Mouse (Mus musculus): ENCODE measurements around the gene Med15. TPM values are rescaled to one million over a fixed set of nuclear protein-coding genes. Genes with fewer than 3 reads are reported as not detected.
A peak's percentile ranks its signal among the peaks of the same experiment; 100 is the strongest.

Gene Med15
- total and polyA plus RNA-seq, 2 experiments from 2014 or later = 45.6 to 46.9 TPM

DNA sequence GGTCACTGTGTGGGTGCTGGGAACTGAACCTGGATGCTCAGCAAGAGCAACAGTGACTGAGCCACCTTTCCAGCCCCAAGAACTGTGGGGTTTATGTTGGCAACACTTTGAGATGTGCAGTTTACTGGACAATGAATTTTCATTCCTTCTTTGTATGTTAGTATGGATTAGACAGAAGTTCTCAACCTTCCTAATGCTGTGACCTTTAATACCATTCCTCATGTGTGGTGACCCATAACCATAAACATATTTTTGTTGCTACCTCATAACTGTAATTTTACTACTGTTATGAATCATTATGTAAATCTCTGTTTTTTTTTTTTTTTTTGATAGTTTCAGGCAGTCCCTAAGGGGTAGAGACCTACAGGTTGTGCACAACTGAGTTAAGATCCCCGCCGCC lies 955 bp upstream of the Med15 start:
- Histone ChIP-seq H3K27me3 (ENCODE audit: insufficient read depth, low read length) (no peaks in the 10 kb centered on the region), H3K4me2 (ENCODE audit: low read depth) (no peak overlapping the region), H3K9ac (no peak overlapping the region), H3K27ac (ENCODE audit: low read depth, low read length) (no peak overlapping the region), H3K4me3 (ENCODE audit: low read depth, low read length) (no peak overlapping the region), H3K9me3 (ENCODE audit: low read length) (no peaks in the 10 kb centered on the region), H3K4me1 (ENCODE audit: insufficient read depth) (no peaks in the 10 kb centered on the region), H3K36me3 (ENCODE audit: insufficient read depth) (no peaks in the 10 kb centered on the region)
- ATAC-seq (no peak), DNase-seq (no peak)
- no peak for TF ChIP-seq CTCF (IDR thresholded peaks at IDR 0.05; ENCODE audit: low read depth)
- whole genome bisulfite sequencing = 72% methylated on average over 2 of the region's 2 CpGs

DNA sequence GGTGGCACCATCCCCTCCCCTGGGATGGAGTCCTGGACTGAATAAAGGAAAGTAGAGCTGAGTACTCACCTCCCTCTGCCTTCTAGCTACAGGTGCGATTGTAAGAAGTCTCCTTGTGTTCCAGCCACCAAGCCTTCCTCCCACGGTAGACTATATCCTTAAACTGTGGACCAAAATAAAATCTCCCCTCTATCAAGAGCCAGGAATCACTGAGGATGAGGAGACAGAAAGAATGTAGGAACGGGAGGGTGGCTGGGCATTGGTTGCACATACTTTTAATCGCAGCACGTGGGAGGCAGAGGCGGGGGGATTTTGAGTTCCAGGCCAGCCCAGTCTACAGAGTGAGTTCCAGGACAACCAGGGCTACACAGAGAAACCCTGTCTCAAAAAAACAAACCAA lies 260 bp downstream of the Med15 start:
- H3K4me1 ChIP-seq (ENCODE audit: insufficient read depth) = no peaks in the 10 kb centered on the region
- DNase-seq (no peak), ATAC-seq (no peak)
- H3K36me3 ChIP-seq (ENCODE audit: insufficient read depth) = no peaks in the 10 kb centered on the region
- TF ChIP-seq CTCF (IDR thresholded peaks at IDR 0.05; ENCODE audit: low read depth) = no peak
- WGBS = 74% methylated on average over 6 of the region's 6 CpGs
- no peak overlapping the region for H3K9ac ChIP-seq
- no peaks in the 10 kb centered on the region for H3K9me3 ChIP-seq (ENCODE audit: low read length)
- H3K4me3 ChIP-seq (ENCODE audit: low read depth, low read length) = no peak overlapping the region
- no peak overlapping the region for H3K4me2 ChIP-seq (ENCODE audit: low read depth)
- H3K27ac ChIP-seq (ENCODE audit: low read depth, low read length) = no peak overlapping the region
- H3K27me3 ChIP-seq (ENCODE audit: insufficient read depth, low read length) = no peaks in the 10 kb centered on the region

DNA sequence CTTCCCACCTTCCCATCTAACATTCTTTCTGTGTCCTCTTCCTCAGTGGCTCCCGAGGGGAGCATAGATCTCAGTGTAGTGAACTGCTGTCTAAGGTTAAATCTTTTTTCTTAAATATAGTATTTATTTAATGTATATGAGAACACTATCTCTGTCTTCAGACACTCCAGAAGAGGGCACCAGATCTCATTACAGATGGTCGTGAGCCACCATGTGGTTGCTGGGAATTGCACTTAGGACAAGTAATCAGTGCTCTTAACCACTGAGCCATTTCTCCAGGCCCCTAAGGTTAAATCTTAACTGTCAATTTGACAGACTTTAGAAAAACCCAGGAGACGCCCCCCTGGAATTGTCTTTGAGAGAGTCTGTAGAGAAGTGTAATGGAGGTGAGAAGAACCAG lies 670 bp downstream of the Med15 start:
- H3K4me2 ChIP-seq (ENCODE audit: low read depth) = no peak overlapping the region
- DNase-seq (no peak), ATAC-seq (no peak)
- no peak overlapping the region for H3K9ac ChIP-seq
- peak; percentile 17; the same call in 1 of the 2 replicates for TF ChIP-seq CTCF (IDR thresholded peaks at IDR 0.05; ENCODE audit: low read depth)
- WGBS = 47% methylated on average over 3 of the region's 3 CpGs
- H3K27ac ChIP-seq (ENCODE audit: low read depth, low read length) = no peak overlapping the region
- no peaks in the 10 kb centered on the region for H3K36me3 ChIP-seq (ENCODE audit: insufficient read depth)
- no peaks in the 10 kb centered on the region for H3K27me3 ChIP-seq (ENCODE audit: insufficient read depth, low read length)
- H3K4me1 ChIP-seq (ENCODE audit: insufficient read depth) = no peaks in the 10 kb centered on the region
- H3K4me3 ChIP-seq (ENCODE audit: low read depth, low read length) = no peak overlapping the region
- H3K9me3 ChIP-seq (ENCODE audit: low read length) = no peaks in the 10 kb centered on the region

DNA sequence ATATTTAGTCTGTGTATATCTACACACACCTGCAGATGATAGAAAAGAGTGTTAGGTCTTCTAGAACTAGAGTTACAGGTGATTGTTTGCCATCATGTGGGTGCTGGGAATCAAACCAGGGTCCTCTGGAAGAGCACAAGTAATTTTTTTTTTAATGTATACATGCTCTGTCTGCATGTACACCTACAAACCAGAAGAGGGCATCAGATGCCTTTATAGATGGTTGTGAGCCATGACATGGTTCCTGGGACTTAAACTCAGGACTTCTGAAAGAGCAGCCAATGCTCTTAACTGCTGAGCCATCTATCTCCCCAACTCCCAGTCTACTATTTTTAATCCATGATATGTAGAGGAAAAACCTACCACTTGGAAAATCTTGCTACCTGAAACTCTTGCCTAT lies 2.7 kb downstream of the Med15 start:
- TF ChIP-seq CTCF (IDR thresholded peaks at IDR 0.05; ENCODE audit: low read depth) = no peak
- no peak for ATAC-seq
- H3K9ac ChIP-seq = no peak overlapping the region

DNA sequence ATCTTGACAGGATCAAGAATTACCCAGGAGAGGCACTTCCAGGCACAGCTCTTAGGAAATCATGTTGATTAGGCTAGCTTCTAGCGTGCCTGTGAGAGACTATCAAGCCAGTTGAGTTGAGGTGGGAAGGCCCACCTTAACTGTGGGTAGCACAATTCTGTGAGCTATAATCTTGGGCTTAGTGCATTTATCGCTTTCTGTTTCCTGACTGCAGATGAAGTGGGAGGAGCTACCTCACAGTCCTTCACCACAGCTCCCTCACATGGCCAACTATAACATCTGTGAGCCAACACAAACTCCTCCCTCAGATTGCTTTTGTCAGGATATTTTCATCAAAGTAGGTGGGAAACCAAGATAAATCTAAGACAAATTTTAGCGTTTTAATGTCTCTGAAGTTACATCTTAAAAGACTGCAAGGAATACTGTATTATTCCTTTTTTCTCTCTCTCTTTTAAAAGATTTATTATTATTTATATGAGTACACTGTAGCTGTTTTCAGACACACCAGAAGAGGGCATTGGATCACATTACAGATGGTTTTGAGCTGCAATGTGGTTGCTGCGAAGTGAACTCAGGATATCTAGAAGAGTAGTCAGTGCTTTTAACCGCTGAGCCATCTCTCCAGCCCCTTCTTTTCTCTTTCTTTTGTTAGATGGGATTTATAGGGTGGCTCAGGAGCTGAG lies 5.4 kb downstream of the Med15 start:
- DNase-seq = peak; percentile 51
- peak; percentile 52 for TF ChIP-seq CTCF (IDR thresholded peaks at IDR 0.05; ENCODE audit: low read depth)
- no peaks in the 10 kb centered on the region for H3K27me3 ChIP-seq (ENCODE audit: insufficient read depth, low read length)
- peak; percentile 36; the same call in 1 of the 2 replicates for ATAC-seq
- H3K36me3 ChIP-seq (ENCODE audit: insufficient read depth) = no peaks in the 10 kb centered on the region
- no peak overlapping the region for H3K4me2 ChIP-seq (ENCODE audit: low read depth)
- H3K4me3 ChIP-seq (ENCODE audit: low read depth, low read length) = no peak overlapping the region
- no peaks in the 10 kb centered on the region for H3K4me1 ChIP-seq (ENCODE audit: insufficient read depth)
- no peaks in the 10 kb centered on the region for H3K9me3 ChIP-seq (ENCODE audit: low read length)
- 16% methylated on average over 5 of the region's 5 CpGs for WGBS
- H3K9ac ChIP-seq = no peak overlapping the region
- no peak overlapping the region for H3K27ac ChIP-seq (ENCODE audit: low read depth, low read length)

More for the DNA sequence above, 2.7 kb downstream of the Med15 start:
- H3K27ac ChIP-seq (ENCODE audit: low read depth, low read length) = no peak overlapping the region
- DNase-seq = no peak
- no peaks in the 10 kb centered on the region for H3K9me3 ChIP-seq (ENCODE audit: low read length)
- no peaks in the 10 kb centered on the region for H3K36me3 ChIP-seq (ENCODE audit: insufficient read depth)
- H3K4me2 ChIP-seq (ENCODE audit: low read depth) = no peak overlapping the region
- H3K4me1 ChIP-seq (ENCODE audit: insufficient read depth) = no peaks in the 10 kb centered on the region
- no peak overlapping the region for H3K4me3 ChIP-seq (ENCODE audit: low read depth, low read length)
- no peaks in the 10 kb centered on the region for H3K27me3 ChIP-seq (ENCODE audit: insufficient read depth, low read length)

DNA sequence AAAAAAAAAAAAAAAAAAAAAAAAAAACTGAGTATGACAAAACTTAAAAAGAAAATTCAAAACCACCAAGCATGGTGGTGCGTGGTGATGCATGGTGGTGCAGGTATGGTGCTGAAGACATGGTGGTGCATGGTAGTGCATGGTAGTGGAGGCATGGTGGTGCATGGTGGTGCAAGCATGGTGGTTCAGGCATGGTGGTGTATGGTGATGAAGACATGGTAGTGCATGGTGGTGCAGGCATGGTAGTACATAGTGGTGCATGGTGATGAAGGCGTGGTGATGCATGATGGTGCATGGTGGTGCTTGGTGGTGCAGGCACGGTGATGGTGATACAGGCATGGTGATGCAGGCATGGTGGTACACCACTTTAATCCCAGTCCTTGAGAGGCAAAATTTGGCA lies 8.2 kb downstream of the Med15 start:
- Histone ChIP-seq H3K4me3 (ENCODE audit: low read depth, low read length) (no peak overlapping the region), H3K9me3 (ENCODE audit: low read length) (no peaks in the 10 kb centered on the region), H3K9ac (no peak overlapping the region), H3K4me2 (ENCODE audit: low read depth) (no peak overlapping the region), H3K27me3 (ENCODE audit: insufficient read depth, low read length) (no peaks in the 10 kb centered on the region), H3K27ac (ENCODE audit: low read depth, low read length) (no peak overlapping the region), H3K4me1 (ENCODE audit: insufficient read depth) (peaks cover 7% of the 10 kb centered on the region), H3K36me3 (ENCODE audit: insufficient read depth) (no peaks in the 10 kb centered on the region)
- no peak for ATAC-seq
- WGBS = 94% methylated on average over 3 of the region's 3 CpGs
- no peak for TF ChIP-seq CTCF (IDR thresholded peaks at IDR 0.05; ENCODE audit: low read depth)
- no peak for DNase-seq

DNA sequence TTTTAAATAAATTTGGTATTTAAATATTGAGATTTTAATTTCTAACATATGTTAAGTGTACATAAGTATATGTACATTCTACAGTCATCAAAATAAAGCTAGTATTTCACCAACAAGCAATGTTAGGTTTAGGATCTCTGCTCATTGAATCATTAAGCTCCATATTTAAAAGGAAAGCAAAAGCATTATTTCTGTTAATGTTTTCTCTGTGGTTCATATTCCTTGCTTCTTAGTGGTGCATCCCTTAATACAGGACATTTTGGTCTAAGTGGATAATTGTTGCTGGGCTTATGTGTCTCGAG lies 9.4 kb downstream of the Med15 start:
- 94% methylated on average over 1 of the region's 1 CpGs for WGBS
- H3K4me3 ChIP-seq (ENCODE audit: low read depth, low read length) = no peak overlapping the region
- H3K9ac ChIP-seq = no peak overlapping the region
- H3K4me2 ChIP-seq (ENCODE audit: low read depth) = peak overlapping the region; percentile 90
- H3K27ac ChIP-seq (ENCODE audit: low read depth, low read length) = no peak overlapping the region
- no peak for TF ChIP-seq CTCF (IDR thresholded peaks at IDR 0.05; ENCODE audit: low read depth)
- peaks cover 7% of the 10 kb centered on the region for H3K4me1 ChIP-seq (ENCODE audit: insufficient read depth)
- no peak for ATAC-seq
- DNase-seq = no peak
- no peaks in the 10 kb centered on the region for H3K36me3 ChIP-seq (ENCODE audit: insufficient read depth)
- H3K9me3 ChIP-seq (ENCODE audit: low read length) = no peaks in the 10 kb centered on the region
- no peaks in the 10 kb centered on the region for H3K27me3 ChIP-seq (ENCODE audit: insufficient read depth, low read length)
